Mouse (Mus musculus) forebrain, embryonic 14.5 days (tissue): ENCODE data around the gene Cox4i2. TPM values are rescaled to one million over a fixed set of nuclear protein-coding genes. Genes with fewer than 3 reads are reported as not detected.

Experiments used
- ATAC-seq: fragments of 200-750 bp; cut with Nextera tagmentation; 2 replicates; pipeline ENCODE4 v1.8.0; 2017; ENCODE audit warnings: mild to moderate bottlenecking, moderate library complexity
- DNase-seq: peaks from one replicate; pipeline ENCODE4 v3.0.0-alpha.2; 2015; ENCODE audit warnings: low spot score
- H3K27ac ChIP-seq: fragments of 300-500 bp; sonication (generic); 2 replicates; pipeline ENCODE4 v1.5.1; 2014; ENCODE audit warnings: low read depth, mild to moderate bottlenecking, control low read depth, low read length, moderate library complexity
- H3K27me3 ChIP-seq: fragments of 300-500 bp; sonication (generic); replicated peaks from 2 replicates; pipeline ENCODE4 v1.6.1; 2014; ENCODE audit warnings: low read length, control low read depth, mixed read lengths; ENCODE audit not compliant: control insufficient read depth, insufficient read depth
- H3K36me3 ChIP-seq: fragments of 300-500 bp; sonication (generic); 2 replicates; pipeline ENCODE4 v1.6.1; 2014; ENCODE audit warnings: low read length, control low read depth; ENCODE audit not compliant: control insufficient read depth, insufficient read depth
- H3K4me1 ChIP-seq: fragments of 300-500 bp; sonication (generic); 2 replicates; pipeline ENCODE4 v1.6.1; 2014; ENCODE audit warnings: antibody characterized with exemption, low read length, control low read depth; ENCODE audit not compliant: control insufficient read depth, insufficient read depth
- H3K4me2 ChIP-seq: fragments of 300-500 bp; sonication (generic); 2 replicates; pipeline ENCODE4 v1.6.1; 2014; ENCODE audit warnings: mild to moderate bottlenecking, control low read depth, low read length
- H3K4me3 ChIP-seq: fragments of 300-500 bp; sonication (generic); 2 replicates; pipeline ENCODE4 v1.5.1; 2014; ENCODE audit warnings: low read depth, low read length, control low read depth
- H3K9ac ChIP-seq: fragments of 300-500 bp; sonication (generic); 2 replicates; pipeline ENCODE4 v1.6.1; 2014; ENCODE audit warnings: mild to moderate bottlenecking, low read length, control low read depth, moderate library complexity
- H3K9me3 ChIP-seq: fragments of 300-500 bp; sonication (generic); replicated peaks from 2 replicates; pipeline ENCODE4 v1.6.1; 2016; ENCODE audit warnings: low read length, control low read depth, mixed read lengths; ENCODE audit not compliant: control insufficient read depth
- WGBS: fragments of 180-500 bp; shearing (Covaris S2); extraction: QIAGEN DNeasy Blood & Tissue Kit; methylation state at CpG from one replicate; pipeline ENCODE4 v1.1.7; 2014; 5-methylcytosine and 5-hydroxymethylcytosine counted together
- polyA plus RNA-seq: library from polyadenylated mRNA; unstranded; fragments of >200 nt; fragmentation: Nextera tagmentation; extraction: Ambion mirVana; gene quantifications from 2 replicates; pipeline ENCODE4 v1.2.1, GENCODE M21; 2014

Cox4i2 gene
- polyA plus RNA-seq, 1 experiment from 2014 or later = 5.9 TPM

GRCm38 (mm10) chr2:152756474-152757393 is 2.8 kb downstream of the Cox4i2 start:
- H3K27ac ChIP-seq = no peak overlapping the region
- no peaks in the 10 kb centered on the region for H3K36me3 ChIP-seq
- WGBS = 69% methylated on average over 17 of the region's 17 CpGs
- ATAC-seq = no peak
- no peak overlapping the region for H3K9ac ChIP-seq
- H3K4me1 ChIP-seq = peaks cover 8% of the 10 kb centered on the region
- no peaks in the 10 kb centered on the region for H3K27me3 ChIP-seq
- H3K9me3 ChIP-seq = no peaks in the 10 kb centered on the region
- DNase-seq = no peak
- no peak overlapping the region for H3K4me3 ChIP-seq
- no peak overlapping the region for H3K4me2 ChIP-seq

GRCm38 (mm10) chr2:152757478-152757877 is 3.5 kb downstream of the Cox4i2 start:
- ATAC-seq (no peak), DNase-seq (peak; percentile 40)
- Histone ChIP-seq H3K4me1 (peaks cover 8% of the 10 kb centered on the region), H3K36me3 (no peaks in the 10 kb centered on the region), H3K9ac (no peak overlapping the region), H3K4me2 (no peak overlapping the region), H3K4me3 (no peak overlapping the region), H3K9me3 (no peaks in the 10 kb centered on the region), H3K27me3 (no peaks in the 10 kb centered on the region), H3K27ac (no peak overlapping the region)
- WGBS = 77% methylated on average over 2 of the region's 2 CpGs

- Histone ChIP-seq H3K4me3 (no peak overlapping the region), H3K27me3 (no peaks in the 10 kb centered on the region), H3K4me2 (no peak overlapping the region), H3K4me1 (peaks cover 8% of the 10 kb centered on the region), H3K9ac (no peak overlapping the region), H3K9me3 (no peaks in the 10 kb centered on the region), H3K36me3 (no peaks in the 10 kb centered on the region), H3K27ac (no peak overlapping the region)
- ATAC-seq (no peak), DNase-seq (no peak)
- 50% methylated on average over 4 of the region's 4 CpGs for WGBS
These were observed 4.4 kb downstream of the Cox4i2 start for GRCm38 (mm10) chr2:152758351-152758750.

GRCm38 (mm10) chr2:152763310-152763709 is 9.3 kb downstream of the Cox4i2 start:
- Histone ChIP-seq H3K27me3 (no peaks in the 10 kb centered on the region), H3K36me3 (no peaks in the 10 kb centered on the region), H3K4me3 (no peak overlapping the region), H3K9ac (no peak overlapping the region), H3K4me2 (no peak overlapping the region), H3K4me1 (peaks cover 2% of the 10 kb centered on the region; the same call in 1 of the 2 replicates), H3K9me3 (no peaks in the 10 kb centered on the region), H3K27ac (no peak overlapping the region)
- no peak for ATAC-seq
- WGBS = 80% methylated on average over 6 of the region's 6 CpGs
- DNase-seq = no peak

GRCm38 (mm10) chr2:152764172-152765044 is 10.4 kb downstream of the Cox4i2 start:
- Histone ChIP-seq H3K4me3 (0 out of 2 replicates have a peak overlapping the region, but pooled peaks have one; percentile 5), H3K9me3 (no peaks in the 10 kb centered on the region), H3K9ac (peak overlapping the region; percentile 37; the same call in 1 of the 2 replicates), H3K36me3 (no peaks in the 10 kb centered on the region), H3K27ac (no peak overlapping the region), H3K27me3 (no peaks in the 10 kb centered on the region), H3K4me2 (peak overlapping the region; percentile 37; the same call in 1 of the 2 replicates), H3K4me1 (peaks cover 2% of the 10 kb centered on the region; the same call in 1 of the 2 replicates)
- peak; percentile 45 for DNase-seq
- ATAC-seq = peak; percentile 30
- WGBS = 4% methylated on average over 14 of the region's 14 CpGs

- H3K4me1 ChIP-seq = peaks cover 2% of the 10 kb centered on the region; the same call in 1 of the 2 replicates
- no peak overlapping the region for H3K4me3 ChIP-seq
- H3K36me3 ChIP-seq = no peaks in the 10 kb centered on the region
- peak overlapping the region; percentile 37; the same call in 1 of the 2 replicates for H3K9ac ChIP-seq
- H3K9me3 ChIP-seq = no peaks in the 10 kb centered on the region
- WGBS = 13% methylated on average over 7 of the region's 7 CpGs
- ATAC-seq = peak; percentile 33; the same call in 1 of the 2 replicates
- H3K27me3 ChIP-seq = no peaks in the 10 kb centered on the region
- H3K4me2 ChIP-seq = peak overlapping the region; percentile 37; the same call in 1 of the 2 replicates
- H3K27ac ChIP-seq = no peak overlapping the region
- DNase-seq = peak; percentile 19
These were observed 11.2 kb downstream of the Cox4i2 start for GRCm38 (mm10) chr2:152765045-152765674.

GRCm38 (mm10) chr2:152766387-152767123 is 12.6 kb downstream of the Cox4i2 start:
- 26% methylated on average over 25 of the region's 25 CpGs for WGBS
- ATAC-seq = peak; percentile 24; the same call in 1 of the 2 replicates

More at GRCm38 (mm10) chr2:152766387-152767123, 12.6 kb downstream of the Cox4i2 start:
- no peak overlapping the region for H3K27ac ChIP-seq
- no peaks in the 10 kb centered on the region for H3K27me3 ChIP-seq
- peak; percentile 70 for DNase-seq
- no peak overlapping the region for H3K4me2 ChIP-seq
- H3K9me3 ChIP-seq = no peaks in the 10 kb centered on the region
- H3K4me1 ChIP-seq = peaks cover 2% of the 10 kb centered on the region; the same call in 1 of the 2 replicates
- H3K9ac ChIP-seq = no peak overlapping the region
- H3K36me3 ChIP-seq = no peaks in the 10 kb centered on the region
- H3K4me3 ChIP-seq = no peak overlapping the region
